Mouse (Mus musculus) lung, embryonic 16.5 days (tissue): Measurements from ENCODE around the gene Zcchc13. TPM values are rescaled to one million over a fixed set of nuclear protein-coding genes. Genes with fewer than 3 reads are reported as not detected.

Experiments used
- ATAC-seq: fragments of 200-750 bp; cut with Nextera tagmentation; 2 replicates; pipeline ENCODE4 v1.8.0; 2017; ENCODE audit warnings: low read depth, mild to moderate bottlenecking, moderate library complexity
- H3K27ac ChIP-seq: fragments of 300-500 bp; sonication (generic); 2 replicates; pipeline ENCODE4 v1.5.1; 2014; ENCODE audit warnings: mild to moderate bottlenecking, control low read depth, low read length
- H3K27me3 ChIP-seq: fragments of 300-500 bp; sonication (generic); 2 replicates; pipeline ENCODE4 v1.6.1; 2014; ENCODE audit warnings: low read depth, low read length, mixed read lengths; ENCODE audit not compliant: control insufficient read depth, insufficient read depth
- H3K36me3 ChIP-seq: fragments of 300-500 bp; sonication (generic); 2 replicates; pipeline ENCODE4 v1.6.1; 2014; ENCODE audit warnings: low read length; ENCODE audit not compliant: control insufficient read depth, insufficient read depth
- H3K4me1 ChIP-seq: fragments of 300-500 bp; sonication (generic); replicated peaks from 2 replicates; pipeline ENCODE4 v1.6.1; 2014; ENCODE audit warnings: low read length, mixed read lengths; ENCODE audit not compliant: control insufficient read depth, insufficient read depth
- H3K4me2 ChIP-seq: fragments of 300-500 bp; sonication (generic); 2 replicates; pipeline ENCODE4 v1.6.1; 2014; ENCODE audit warnings: low read depth, low read length, control low read depth
- H3K4me3 ChIP-seq: fragments of 300-500 bp; sonication (generic); 2 replicates; pipeline ENCODE4 v1.5.1; 2014; ENCODE audit warnings: mild to moderate bottlenecking, low read length, control low read depth
- H3K9ac ChIP-seq: fragments of 300-500 bp; sonication (generic); 2 replicates; pipeline ENCODE4 v1.6.1; 2014; ENCODE audit warnings: low read length, control low read depth
- H3K9me3 ChIP-seq: fragments of 300-500 bp; sonication (generic); 2 replicates; pipeline ENCODE4 v1.6.1; 2016; ENCODE audit warnings: low read length; ENCODE audit not compliant: control insufficient read depth
- WGBS: fragments of 180-500 bp; shearing (Covaris S2); extraction: QIAGEN DNeasy Blood & Tissue Kit; methylation state at CpG from one replicate; pipeline ENCODE4 v1.1.7; 2014; 5-methylcytosine and 5-hydroxymethylcytosine counted together
- polyA plus RNA-seq: library from polyadenylated mRNA; unstranded; fragments of >200 nt; fragmentation: Nextera tagmentation; extraction: Ambion mirVana; gene quantifications from 2 replicates; pipeline ENCODE4 v1.2.1, GENCODE M21; 2015

Gene Zcchc13
- polyA plus RNA-seq: not detected in 2 replicates

GRCm38 (mm10) chrX:103630303-103630702 lies at the start of gene Zcchc13:
Zcchc13 (plus strand) TSS chrX:103630586.
- Histone ChIP-seq H3K4me1 (no peaks in the 10 kb centered on the region), H3K9ac (no peak within 1 kb of the TSS), H3K4me2 (no peak within 1 kb of the TSS), H3K27me3 (no peaks in the 10 kb centered on the region), H3K9me3 (no peaks in the 10 kb centered on the region), H3K36me3 (no peaks in the 10 kb centered on the region), H3K27ac (no peak within 1 kb of the TSS), H3K4me3 (no peak within 1 kb of the TSS)
- WGBS: 83% methylated on average over 12 of the region's 12 CpGs
- no peak for ATAC-seq

- no peaks in the 10 kb centered on the region for H3K4me1 ChIP-seq
- H3K27ac ChIP-seq: no peak overlapping the region
- no peaks in the 10 kb centered on the region for H3K9me3 ChIP-seq
- no peaks in the 10 kb centered on the region for H3K27me3 ChIP-seq
- no peak overlapping the region for H3K4me2 ChIP-seq
- no peak for ATAC-seq
- no peak overlapping the region for H3K9ac ChIP-seq
- no peak overlapping the region for H3K4me3 ChIP-seq
- H3K36me3 ChIP-seq: no peaks in the 10 kb centered on the region
- 52% methylated on average over 1 of the region's 1 CpGs for WGBS
Observed at GRCm38 (mm10) chrX:103584262-103584661, 46.1 kb upstream of the Zcchc13 start.

- H3K4me1 ChIP-seq: no peaks in the 10 kb centered on the region
- no peaks in the 10 kb centered on the region for H3K27me3 ChIP-seq
- H3K9me3 ChIP-seq: no peaks in the 10 kb centered on the region
- H3K36me3 ChIP-seq: no peaks in the 10 kb centered on the region; the same call in 1 of the 2 replicates
- WGBS: 83% methylated on average over 6 of the region's 6 CpGs
- no peak overlapping the region for H3K27ac ChIP-seq
- H3K4me3 ChIP-seq: no peak overlapping the region
- ATAC-seq: no peak
- H3K4me2 ChIP-seq: no peak overlapping the region
- no peak overlapping the region for H3K9ac ChIP-seq
Observed at GRCm38 (mm10) chrX:103592056-103592455, 38.3 kb upstream of the Zcchc13 start.

GRCm38 (mm10) chrX:103602553-103602952 lies 27.8 kb upstream of the Zcchc13 start:
- ATAC-seq: no peak
- Histone ChIP-seq H3K36me3 (peaks cover 25% of the 10 kb centered on the region), H3K9me3 (no peaks in the 10 kb centered on the region), H3K27ac (no peak overlapping the region), H3K4me1 (no peaks in the 10 kb centered on the region), H3K4me2 (no peak overlapping the region), H3K9ac (no peak overlapping the region), H3K27me3 (no peaks in the 10 kb centered on the region), H3K4me3 (no peak overlapping the region)
- WGBS: 95% methylated on average over 5 of the region's 5 CpGs

GRCm38 (mm10) chrX:103604211-103604610 lies 26.2 kb upstream of the Zcchc13 start:
- 86% methylated on average over 5 of the region's 5 CpGs for WGBS
- no peak overlapping the region for H3K27ac ChIP-seq
- H3K4me3 ChIP-seq: no peak overlapping the region
- no peak overlapping the region for H3K4me2 ChIP-seq
- H3K4me1 ChIP-seq: no peaks in the 10 kb centered on the region
- no peaks in the 10 kb centered on the region for H3K27me3 ChIP-seq
- no peaks in the 10 kb centered on the region for H3K9me3 ChIP-seq
- ATAC-seq: no peak
- no peak overlapping the region for H3K9ac ChIP-seq
- H3K36me3 ChIP-seq: peaks cover 25% of the 10 kb centered on the region

- H3K9ac ChIP-seq: no peak overlapping the region
- H3K4me1 ChIP-seq: no peaks in the 10 kb centered on the region
- ATAC-seq: no peak
- H3K4me2 ChIP-seq: no peak overlapping the region
- no peak overlapping the region for H3K27ac ChIP-seq
- 78% methylated on average over 8 of the region's 8 CpGs for WGBS
- peaks cover 27% of the 10 kb centered on the region for H3K36me3 ChIP-seq
- H3K27me3 ChIP-seq: no peaks in the 10 kb centered on the region
- no peak overlapping the region for H3K4me3 ChIP-seq
- H3K9me3 ChIP-seq: no peaks in the 10 kb centered on the region
Observed at GRCm38 (mm10) chrX:103605473-103605872, 24.9 kb upstream of the Zcchc13 start.

- H3K27ac ChIP-seq: no peak overlapping the region
- no peaks in the 10 kb centered on the region for H3K27me3 ChIP-seq
- peaks cover 13% of the 10 kb centered on the region for H3K36me3 ChIP-seq
- H3K4me2 ChIP-seq: no peak overlapping the region
- WGBS: 95% methylated on average over 5 of the region's 5 CpGs
- H3K9me3 ChIP-seq: no peaks in the 10 kb centered on the region
- no peak overlapping the region for H3K9ac ChIP-seq
- no peak for ATAC-seq
- H3K4me3 ChIP-seq: no peak overlapping the region
- 0 out of 2 replicates have a peak, but pooled peaks cover 2% of the 10 kb centered on the region for H3K4me1 ChIP-seq
Observed at GRCm38 (mm10) chrX:103610401-103610800, 20.0 kb upstream of the Zcchc13 start.

- 94% methylated on average over 2 of the region's 2 CpGs for WGBS
- peaks cover 12% of the 10 kb centered on the region for H3K36me3 ChIP-seq
- no peaks in the 10 kb centered on the region for H3K27me3 ChIP-seq
Observed at GRCm38 (mm10) chrX:103611462-103611861, 18.9 kb upstream of the Zcchc13 start.

GRCm38 (mm10) chrX:103614700-103615233 lies 15.6 kb upstream of the Zcchc13 start:
- Histone ChIP-seq H3K27ac (no peak overlapping the region), H3K27me3 (no peaks in the 10 kb centered on the region), H3K4me1 (peaks cover 13% of the 10 kb centered on the region; the same call in 1 of the 2 replicates), H3K9ac (no peak overlapping the region), H3K4me3 (no peak overlapping the region), H3K4me2 (no peak overlapping the region), H3K9me3 (no peaks in the 10 kb centered on the region), H3K36me3 (peaks cover 7% of the 10 kb centered on the region)
- WGBS: 93% methylated on average over 24 of the region's 24 CpGs
- ATAC-seq: no peak

More at GRCm38 (mm10) chrX:103611462-103611861, 18.9 kb upstream of the Zcchc13 start:
- no peak overlapping the region for H3K27ac ChIP-seq
- H3K4me2 ChIP-seq: no peak overlapping the region
- H3K4me1 ChIP-seq: 0 out of 2 replicates have a peak, but pooled peaks cover 4% of the 10 kb centered on the region
- ATAC-seq: no peak
- H3K4me3 ChIP-seq: no peak overlapping the region
- no peaks in the 10 kb centered on the region for H3K9me3 ChIP-seq
- no peak overlapping the region for H3K9ac ChIP-seq
